Mouse (Mus musculus) limb, embryonic 10.5 days (tissue): ENCODE data around the gene Dcst1. TPM values are rescaled to one million over a fixed set of nuclear protein-coding genes. Genes with fewer than 3 reads are reported as not detected.

Source experiments
- DNase-seq: peaks from one replicate; pipeline ENCODE4 v3.0.0-alpha.2; 2017; ENCODE audit warnings: low spot score
- H3K27ac ChIP-seq: fragments of 300-500 bp; sonication (generic); 2 replicates; pipeline ENCODE4 v1.5.1; 2016; ENCODE audit warnings: mild to moderate bottlenecking
- H3K27me3 ChIP-seq: fragments of 300-500 bp; sonication (generic); 2 replicates; pipeline ENCODE4 v1.6.1; 2016; ENCODE audit warnings: low read depth, mild to moderate bottlenecking; ENCODE audit not compliant: poor library complexity, severe bottlenecking
- H3K36me3 ChIP-seq: fragments of 300-500 bp; sonication (generic); 2 replicates; pipeline ENCODE4 v1.6.1; 2016; ENCODE audit warnings: mild to moderate bottlenecking, moderate library complexity
- H3K4me1 ChIP-seq: fragments of 300-500 bp; sonication (generic); 2 replicates; pipeline ENCODE4 v1.6.1; 2016
- H3K4me3 ChIP-seq: fragments of 300-500 bp; sonication (generic); 2 replicates; pipeline ENCODE4 v1.5.1; 2016; ENCODE audit warnings: mild to moderate bottlenecking, moderate library complexity
- H3K9me3 ChIP-seq: fragments of 300-500 bp; sonication (generic); replicated peaks from 2 replicates; pipeline ENCODE4 v1.6.1; 2016; ENCODE audit warnings: mild to moderate bottlenecking
- WGBS: fragments of 180-500 bp; shearing (Covaris S2); methylation state at CpG from one replicate; pipeline ENCODE4 v1.1.7; 2016; 5-methylcytosine and 5-hydroxymethylcytosine counted together
- polyA plus RNA-seq: library from polyadenylated mRNA; unstranded; fragments of >200 nt; fragmentation: Nextera tagmentation; extraction: Ambion mirVana; gene quantifications from 2 replicates; pipeline ENCODE4 v1.2.1, GENCODE M21; 2016

Gene Dcst1
- polyA plus RNA-seq, 1 experiment from 2014 or later, result 0.25 TPM

DNA sequence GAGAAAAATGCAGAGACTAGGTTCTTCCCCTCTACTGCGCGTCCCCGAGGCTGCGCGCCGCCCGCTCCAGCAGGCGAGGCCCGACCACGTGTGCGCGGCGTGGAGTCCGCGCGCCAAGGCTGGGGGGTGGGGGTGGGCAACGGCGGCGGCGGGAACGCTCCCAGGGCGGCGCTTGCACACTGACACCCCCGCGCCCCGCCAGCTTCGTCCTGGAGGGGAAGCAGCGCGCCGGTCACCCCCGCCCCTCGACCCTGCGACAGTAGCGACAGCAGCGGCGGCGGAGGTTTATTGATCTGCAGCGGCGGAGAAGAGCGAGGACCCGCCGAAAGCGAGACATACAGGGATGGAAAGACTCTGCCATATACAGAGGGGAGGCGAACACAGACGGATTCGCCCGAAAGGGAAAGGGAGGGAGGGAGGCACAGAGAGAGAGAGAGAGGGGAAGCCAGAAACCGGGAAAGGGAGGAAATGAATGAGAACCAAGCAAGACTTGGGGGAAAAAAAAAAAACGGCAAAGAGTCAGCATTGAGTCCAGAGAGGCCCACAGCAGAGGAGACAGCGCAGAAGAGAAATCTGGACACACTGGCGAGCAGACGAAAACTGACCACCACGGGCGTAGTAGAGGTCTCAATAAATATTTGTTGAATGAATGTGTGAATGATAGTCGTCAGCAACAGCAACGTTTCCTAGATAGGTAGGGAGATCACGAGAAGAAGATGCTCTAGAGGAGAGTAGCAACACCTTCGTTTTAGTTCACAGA lies 45.3 kb downstream of the Dcst1 start:
- H3K36me3 ChIP-seq, result 0 out of 2 replicates have a peak, but pooled peaks cover 3% of the 10 kb centered on the region
- WGBS, result 5% methylated on average over 58 of the region's 58 CpGs
- H3K27ac ChIP-seq, result peak overlapping the region; percentile 89
- peaks cover 65% of the 10 kb centered on the region for H3K27me3 ChIP-seq
- H3K4me1 ChIP-seq, result peaks cover 81% of the 10 kb centered on the region
- H3K9me3 ChIP-seq, result no peaks in the 10 kb centered on the region
- peak; percentile 65 for DNase-seq
- peak overlapping the region; percentile 79 for H3K4me3 ChIP-seq

DNA sequence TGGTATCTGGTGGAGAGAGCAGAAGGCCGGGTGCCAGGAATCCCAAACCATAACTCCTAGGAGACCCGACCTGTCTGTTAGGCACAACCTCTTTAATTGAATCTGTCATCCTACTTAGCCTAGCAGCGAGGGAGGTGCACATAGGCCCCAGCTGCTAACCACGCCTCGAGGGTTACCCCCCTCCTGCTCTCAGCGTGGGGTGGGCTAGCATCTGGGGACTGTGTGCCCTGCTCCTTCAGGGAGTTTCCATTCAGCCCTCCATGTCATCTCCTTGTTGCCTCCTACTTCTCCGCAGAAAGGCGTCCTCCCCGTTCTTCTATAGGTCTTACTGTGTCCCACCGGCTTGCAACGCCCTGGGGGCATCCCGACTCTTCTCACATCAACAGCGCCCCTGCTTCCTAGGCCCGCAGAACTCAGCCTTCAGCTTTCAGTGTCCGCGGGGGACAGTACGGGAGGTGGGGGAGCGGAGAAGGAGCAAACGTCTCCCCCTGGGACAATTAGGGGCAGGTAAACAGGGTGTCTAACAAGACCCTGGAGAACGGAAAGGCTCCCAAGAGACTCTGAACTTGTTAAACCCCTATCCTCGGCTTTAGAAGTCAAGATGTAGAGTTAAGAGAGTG lies 46.0 kb downstream of the Dcst1 start:
- H3K4me3 ChIP-seq, result peak overlapping the region; percentile 79
- H3K27ac ChIP-seq, result peak overlapping the region; percentile 82
- 10% methylated on average over 21 of the region's 21 CpGs for WGBS
- H3K36me3 ChIP-seq, result peaks cover 7% of the 10 kb centered on the region; the same call in 1 of the 2 replicates
- DNase-seq, result no peak
- H3K27me3 ChIP-seq, result peaks cover 65% of the 10 kb centered on the region
- no peaks in the 10 kb centered on the region for H3K9me3 ChIP-seq
- H3K4me1 ChIP-seq, result peaks cover 86% of the 10 kb centered on the region

DNA sequence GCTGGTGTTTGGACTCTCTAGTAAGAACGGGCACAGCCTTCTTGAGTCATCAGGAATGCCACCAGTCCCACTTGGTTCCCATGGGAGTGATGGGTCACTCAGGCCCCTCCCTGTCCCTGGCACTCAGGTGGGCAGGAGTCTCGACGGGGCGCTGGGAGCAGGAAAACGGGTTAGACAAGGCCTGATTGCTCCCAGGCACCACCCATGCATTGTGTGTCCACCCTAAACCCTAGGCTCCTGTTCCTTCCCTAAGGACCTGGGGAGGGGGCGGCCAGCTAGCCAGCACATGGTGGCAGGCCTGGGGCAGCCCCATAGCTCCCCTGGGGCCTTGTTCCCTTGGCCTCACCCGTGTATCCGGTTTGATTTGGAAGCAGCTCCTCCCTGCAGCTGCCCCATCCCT lies 46.7 kb downstream of the Dcst1 start:
- peak overlapping the region; percentile 14; the same call in 1 of the 2 replicates for H3K27ac ChIP-seq
- 68% methylated on average over 8 of the region's 8 CpGs for WGBS
- peaks cover 61% of the 10 kb centered on the region for H3K27me3 ChIP-seq
- peaks cover 85% of the 10 kb centered on the region for H3K4me1 ChIP-seq
- H3K4me3 ChIP-seq, result no peak overlapping the region
- H3K9me3 ChIP-seq, result no peaks in the 10 kb centered on the region
- peaks cover 7% of the 10 kb centered on the region; the same call in 1 of the 2 replicates for H3K36me3 ChIP-seq
- no peak for DNase-seq

DNA sequence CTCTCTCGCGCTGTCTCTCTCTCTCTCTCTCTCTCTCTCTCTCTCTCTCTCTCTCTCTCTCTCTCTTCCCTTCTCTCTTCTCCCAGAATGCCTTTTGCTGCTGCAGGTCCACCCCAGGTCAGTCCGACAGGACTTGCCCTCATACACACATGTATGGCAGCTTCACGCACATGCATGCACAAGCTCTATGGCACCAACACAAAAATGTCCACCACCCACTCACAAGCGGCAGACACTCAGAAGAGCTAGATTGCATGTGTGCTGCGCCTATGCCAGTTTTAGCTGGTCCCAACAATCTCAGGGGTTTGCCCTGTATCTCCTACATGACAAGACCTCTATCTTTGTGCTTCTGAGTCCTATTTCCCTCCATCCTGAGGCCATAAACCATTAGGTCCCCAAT lies 47.8 kb downstream of the Dcst1 start:
- Histone ChIP-seq H3K27ac (0 out of 2 replicates have a peak overlapping the region, but pooled peaks have one; percentile 32), H3K9me3 (no peaks in the 10 kb centered on the region), H3K27me3 (peaks cover 57% of the 10 kb centered on the region), H3K4me3 (peak overlapping the region; percentile 23), H3K36me3 (peaks cover 7% of the 10 kb centered on the region; the same call in 1 of the 2 replicates), H3K4me1 (peaks cover 74% of the 10 kb centered on the region)
- 66% methylated on average over 6 of the region's 6 CpGs for WGBS
- no peak for DNase-seq

DNA sequence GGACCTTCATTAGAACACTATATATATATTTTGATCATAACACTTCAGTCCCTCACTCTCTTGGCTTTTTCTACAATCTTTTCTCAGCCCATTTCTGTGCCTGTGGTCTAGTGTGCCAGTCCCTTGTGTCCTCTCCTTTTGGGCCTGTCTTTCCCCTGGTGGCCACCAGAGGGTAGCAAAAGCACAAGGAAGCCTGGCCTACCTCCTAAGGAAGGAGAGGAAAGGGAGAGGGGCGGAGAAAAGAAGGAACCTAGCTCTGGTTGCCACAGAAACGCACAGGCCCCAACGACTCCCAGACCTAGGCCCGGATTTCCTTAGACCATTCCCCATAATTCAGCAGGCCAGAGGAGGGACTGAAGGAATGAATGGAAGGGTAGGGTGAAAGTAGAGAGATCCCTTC lies 48.2 kb downstream of the Dcst1 start:
- whole genome bisulfite sequencing, result 0% methylated on average over 4 of the region's 4 CpGs
- DNase-seq, result peak; percentile 83
- Histone ChIP-seq H3K4me3 (peak overlapping the region; percentile 23), H3K27me3 (peaks cover 55% of the 10 kb centered on the region), H3K9me3 (no peaks in the 10 kb centered on the region), H3K27ac (0 out of 2 replicates have a peak overlapping the region, but pooled peaks have one; percentile 32), H3K36me3 (peaks cover 7% of the 10 kb centered on the region; the same call in 1 of the 2 replicates), H3K4me1 (peaks cover 70% of the 10 kb centered on the region)

DNA sequence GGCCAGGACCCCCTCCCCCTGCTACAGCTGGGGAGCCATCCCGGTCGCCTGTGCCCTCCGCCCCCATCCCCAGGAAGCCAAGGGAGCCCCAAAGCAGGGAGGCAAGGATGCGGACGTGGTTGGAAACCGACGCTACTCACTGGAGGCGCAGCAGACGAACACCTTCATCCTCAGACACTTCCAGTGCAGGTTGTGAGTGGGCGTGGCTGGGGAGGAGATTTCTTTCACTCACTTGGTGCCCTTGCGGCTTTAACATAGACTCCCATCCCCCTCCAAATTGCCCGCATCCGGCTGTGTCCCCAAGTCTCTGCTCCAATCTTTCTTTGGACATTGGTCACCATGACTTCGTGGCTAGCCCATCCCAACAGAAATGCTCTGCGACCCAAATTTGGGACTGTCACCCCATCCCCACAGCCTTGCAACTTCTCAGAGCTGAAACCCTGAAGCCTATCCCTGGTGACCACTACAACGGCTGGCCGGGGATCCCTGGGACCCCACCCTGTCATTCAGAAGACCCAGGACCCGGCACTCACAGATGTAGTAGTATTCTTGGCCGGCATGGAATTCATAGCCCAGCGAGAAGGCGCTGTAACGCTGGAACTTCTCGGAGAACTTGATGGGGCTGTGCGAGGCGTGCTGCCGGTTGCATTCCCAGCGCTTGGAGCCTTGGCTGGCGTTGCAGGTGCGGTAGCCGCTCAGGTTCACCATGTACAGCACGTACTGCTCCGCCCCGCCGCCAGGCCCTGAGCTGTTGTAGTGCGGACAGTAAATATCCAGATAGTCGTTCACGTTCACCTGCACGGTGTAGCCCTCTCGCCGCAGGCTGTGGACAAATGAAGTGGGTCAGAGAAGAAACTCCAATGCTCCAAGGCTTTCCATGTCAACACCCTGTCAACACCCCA lies 48.9 kb downstream of the Dcst1 start:
- H3K36me3 ChIP-seq, result peaks cover 7% of the 10 kb centered on the region; the same call in 1 of the 2 replicates
- peaks cover 64% of the 10 kb centered on the region for H3K4me1 ChIP-seq
- no peak for DNase-seq
- WGBS, result 16% methylated on average over 40 of the region's 40 CpGs
- H3K27ac ChIP-seq, result peak overlapping the region; percentile 82
- H3K4me3 ChIP-seq, result peak overlapping the region; percentile 51
- no peaks in the 10 kb centered on the region for H3K9me3 ChIP-seq
- peaks cover 48% of the 10 kb centered on the region for H3K27me3 ChIP-seq

DNA sequence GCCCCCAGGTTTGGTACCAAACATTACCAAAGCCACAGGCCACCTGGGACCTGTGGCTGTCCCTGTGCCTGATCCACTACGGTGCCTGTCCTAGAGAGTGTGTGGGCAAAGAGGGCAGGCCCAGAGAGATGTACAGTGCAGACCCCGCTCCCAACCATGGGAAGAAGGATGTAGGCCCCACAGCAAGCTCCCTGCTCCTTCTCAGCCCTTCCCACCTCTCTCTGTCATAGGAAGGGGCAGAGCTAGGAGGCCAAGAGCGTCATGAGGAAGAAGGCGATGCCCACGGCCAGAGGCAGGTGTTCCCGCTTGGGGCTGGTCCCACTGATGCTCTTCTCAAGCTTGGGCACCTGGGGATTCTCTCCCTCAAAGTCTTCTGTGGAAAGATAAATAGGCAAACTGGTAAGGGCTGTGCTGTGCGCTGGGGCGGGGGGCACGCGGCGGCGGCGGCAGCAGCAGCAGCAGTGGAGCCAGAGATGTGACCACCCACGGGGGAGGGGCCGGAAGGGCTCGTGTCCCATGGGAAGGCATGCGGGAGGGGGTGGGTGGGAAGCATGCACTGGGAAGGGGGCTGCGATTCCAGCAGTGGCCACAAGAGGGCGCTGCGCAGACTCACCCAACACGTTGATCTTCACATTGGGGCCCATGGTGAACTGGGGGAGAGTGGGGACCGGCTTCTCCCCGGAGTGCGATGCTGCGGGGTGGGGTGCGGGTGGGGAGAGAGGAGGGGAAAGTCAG lies 49.7 kb downstream of the Dcst1 start:
- H3K4me3 ChIP-seq, result peak overlapping the region; percentile 51
- peaks cover 40% of the 10 kb centered on the region for H3K27me3 ChIP-seq
- WGBS, result 7% methylated on average over 26 of the region's 26 CpGs
- peaks cover 7% of the 10 kb centered on the region; the same call in 1 of the 2 replicates for H3K36me3 ChIP-seq
- H3K27ac ChIP-seq, result peak overlapping the region; percentile 82
- H3K4me1 ChIP-seq, result peaks cover 56% of the 10 kb centered on the region
- peak; percentile 95 for DNase-seq
- H3K9me3 ChIP-seq, result no peaks in the 10 kb centered on the region

DNA sequence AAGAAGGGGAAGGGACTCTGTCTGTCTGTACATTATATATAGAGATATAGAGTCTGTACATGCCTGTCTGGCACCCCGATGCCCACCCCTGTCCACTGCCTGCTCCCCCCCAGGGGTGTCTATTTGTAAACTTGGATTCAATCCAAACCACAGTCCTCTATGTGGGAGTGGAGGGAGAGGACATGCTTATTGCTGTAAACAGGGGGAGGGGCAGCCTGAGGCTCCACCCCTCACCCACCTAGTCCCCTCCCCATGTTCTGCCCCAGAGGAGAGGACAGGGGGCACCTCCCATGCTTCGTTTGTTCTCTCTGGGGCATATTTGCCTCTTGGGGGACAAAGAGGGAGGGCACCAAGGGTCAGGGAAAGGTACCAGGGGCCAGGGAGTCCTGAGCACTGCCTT lies 50.3 kb downstream of the Dcst1 start:
- WGBS, result 48% methylated on average over 2 of the region's 2 CpGs
- H3K27ac ChIP-seq, result peak overlapping the region; percentile 82
- H3K36me3 ChIP-seq, result peaks cover 7% of the 10 kb centered on the region; the same call in 1 of the 2 replicates
- peak overlapping the region; percentile 51; the same call in 1 of the 2 replicates for H3K4me3 ChIP-seq
- no peak for DNase-seq
- peaks cover 50% of the 10 kb centered on the region for H3K4me1 ChIP-seq
- no peaks in the 10 kb centered on the region for H3K9me3 ChIP-seq
- H3K27me3 ChIP-seq, result peaks cover 34% of the 10 kb centered on the region

DNA sequence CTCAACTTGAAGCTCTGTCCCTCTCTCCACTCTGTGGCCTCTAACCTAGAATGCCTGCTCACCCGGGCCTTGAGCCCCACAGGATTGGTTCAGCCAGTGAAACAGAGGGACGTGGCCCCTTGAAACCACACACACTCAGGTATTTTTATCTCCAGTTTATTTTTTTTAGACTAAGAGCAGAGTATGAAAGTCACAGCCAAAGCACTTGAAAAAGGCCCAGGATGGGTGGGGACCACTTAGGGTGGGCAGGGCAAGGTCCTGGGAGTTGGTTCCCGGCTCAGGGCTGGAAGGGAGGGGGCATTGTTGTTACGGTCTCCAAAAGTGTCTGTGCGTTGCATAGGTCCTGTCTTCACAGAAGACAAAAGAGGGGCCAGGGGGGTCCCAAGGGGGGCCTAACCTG lies 50.7 kb downstream of the Dcst1 start:
- Histone ChIP-seq H3K27ac (no peak overlapping the region), H3K4me3 (no peak overlapping the region), H3K27me3 (peaks cover 30% of the 10 kb centered on the region), H3K4me1 (peaks cover 45% of the 10 kb centered on the region), H3K9me3 (no peaks in the 10 kb centered on the region), H3K36me3 (peaks cover 7% of the 10 kb centered on the region; the same call in 1 of the 2 replicates)
- DNase-seq, result no peak
- WGBS, result 82% methylated on average over 5 of the region's 5 CpGs

DNA sequence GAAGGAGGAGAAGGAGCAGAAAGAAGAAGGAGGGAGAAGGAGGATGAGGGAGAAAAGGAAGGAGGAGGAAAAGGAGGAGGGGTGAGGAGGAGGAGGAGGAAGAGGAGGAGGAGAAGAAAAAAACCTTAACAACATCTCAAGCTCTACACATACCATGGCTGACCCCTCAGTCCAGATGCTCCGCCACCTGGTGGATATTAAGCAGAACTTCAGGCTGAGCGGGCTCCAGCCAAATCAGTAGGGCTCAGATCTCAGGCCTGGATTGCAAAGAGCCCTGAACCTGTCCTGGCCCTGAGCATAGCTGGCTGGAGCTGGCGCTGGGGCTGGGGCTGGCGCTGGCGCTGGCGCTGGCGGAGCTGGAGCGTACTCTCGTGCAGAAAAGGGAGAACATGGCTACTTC lies 57.0 kb downstream of the Dcst1 start:
- Histone ChIP-seq H3K27ac (peak overlapping the region; percentile 28; the same call in 1 of the 2 replicates), H3K4me3 (no peak overlapping the region), H3K4me1 (peaks cover 23% of the 10 kb centered on the region), H3K9me3 (no peaks in the 10 kb centered on the region), H3K36me3 (no peaks in the 10 kb centered on the region), H3K27me3 (no peaks in the 10 kb centered on the region)
- peak; percentile 83 for DNase-seq
- 4% methylated on average over 9 of the region's 9 CpGs for WGBS

DNA sequence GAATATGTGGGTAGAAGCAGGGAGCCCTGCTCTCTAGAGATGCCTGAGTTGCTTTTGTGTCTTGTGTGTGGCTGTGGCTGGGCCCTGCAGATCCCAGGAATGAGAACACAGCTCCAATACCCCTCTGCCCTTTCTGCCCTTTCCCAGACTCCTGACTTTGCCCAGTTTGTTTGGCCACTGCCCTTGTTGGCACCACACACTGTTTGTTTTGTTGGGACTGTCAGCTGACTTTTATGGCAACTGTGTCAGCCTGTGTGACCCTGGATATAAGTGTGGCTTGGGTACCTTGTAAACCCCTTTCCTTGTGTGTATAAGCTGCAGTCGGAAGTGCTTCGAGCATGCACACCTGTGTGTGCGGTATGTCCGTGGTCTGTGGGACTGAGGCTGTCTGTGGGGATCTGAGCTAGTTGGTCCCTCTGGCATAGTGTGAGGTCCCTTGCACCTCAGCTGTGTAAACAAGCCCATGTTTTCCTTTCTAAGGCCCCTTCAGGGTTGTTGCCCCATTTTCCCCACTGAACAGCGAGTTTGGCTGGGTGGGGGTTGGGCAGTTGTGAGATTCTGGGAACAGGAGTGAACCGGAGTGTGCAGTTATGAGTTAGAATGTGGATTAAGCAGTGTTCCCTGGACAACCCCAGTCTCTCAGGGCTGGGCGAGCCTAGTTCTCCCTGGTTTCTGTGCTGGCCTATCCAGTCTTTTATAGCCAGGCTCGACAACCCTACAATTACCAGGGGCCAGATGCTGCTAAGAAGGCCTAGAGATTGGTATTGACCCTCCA lies 59.3 kb downstream of the Dcst1 start:
- WGBS, result 70% methylated on average over 8 of the region's 8 CpGs
- Histone ChIP-seq H3K27ac (peak overlapping the region; percentile 20; the same call in 1 of the 2 replicates), H3K4me1 (peaks cover 23% of the 10 kb centered on the region)

More for the DNA sequence above, 59.3 kb downstream of the Dcst1 start:
- H3K36me3 ChIP-seq, result no peaks in the 10 kb centered on the region
- no peak overlapping the region for H3K4me3 ChIP-seq
- no peaks in the 10 kb centered on the region for H3K27me3 ChIP-seq
- H3K9me3 ChIP-seq, result no peaks in the 10 kb centered on the region
- DNase-seq, result no peak
